Mouse (Mus musculus) erythroblast, embryonic 14.5 days (primary cell): ENCODE data around the gene Eya2.

ENCODE experiments used
- GATA1 ChIP-seq: IDR thresholded peaks from 2 replicates; pipeline ENCODE4 v1.6.1; 2012; ENCODE audit warnings: low read length, inconsistent platforms, mixed read lengths
- TAL1 ChIP-seq: IDR thresholded peaks from 3 replicates; pipeline ENCODE4 v1.6.1; 2012; ENCODE audit warnings: low read length, inconsistent platforms, mixed read lengths

DNA sequence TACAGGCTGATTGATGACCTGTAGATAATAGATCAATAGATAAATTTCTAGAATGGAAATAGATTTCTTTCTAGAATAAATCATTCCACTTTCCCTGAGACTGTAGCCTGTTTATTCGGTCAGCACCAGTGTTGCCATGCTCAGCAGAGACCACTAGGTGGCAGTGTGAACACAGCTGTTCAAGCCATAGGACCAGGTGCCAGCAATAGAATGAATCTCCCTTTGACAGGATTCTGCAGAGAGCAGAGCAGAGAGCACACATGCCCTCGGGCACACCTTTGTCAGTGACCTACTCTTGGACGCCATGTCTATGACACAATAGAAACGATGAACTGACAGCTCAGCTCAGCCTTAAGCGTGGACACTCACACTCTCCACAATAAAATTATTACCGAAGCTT is 184.1 kb downstream of the Eya2 start:
- TF ChIP-seq GATA1, result no peak
- TF ChIP-seq TAL1, result no peak
